Mouse (Mus musculus) frontal cortex, adult (tissue): ENCODE results near the gene Hoxa6.

Experiments used
- ATAC-seq: cut with Nextera tagmentation; 2 replicates; pipeline ENCODE4 v1.9.2; 2017; ENCODE audit warnings: mild to moderate bottlenecking, moderate library complexity, mixed read lengths; ENCODE audit not compliant: low TSS enrichment

The Hoxa6 gene

GRCm38 (mm10) chr6:52227470-52228222, 19.1 kb upstream of the Hoxa6 start:
- no peak for ATAC-seq

- ATAC-seq, result no peak
Observed at GRCm38 (mm10) chr6:52226569-52227257, 18.2 kb upstream of the Hoxa6 start.

- ATAC-seq, result no peak
Observed at GRCm38 (mm10) chr6:52225612-52226568, 17.4 kb upstream of the Hoxa6 start.

GRCm38 (mm10) chr6:52224895-52225611, 16.5 kb upstream of the Hoxa6 start:
- ATAC-seq, result no peak

GRCm38 (mm10) chr6:52223939-52224760, 15.6 kb upstream of the Hoxa6 start:
- no peak for ATAC-seq

GRCm38 (mm10) chr6:52222729-52223128, 14.2 kb upstream of the Hoxa6 start:
- ATAC-seq, result no peak

GRCm38 (mm10) chr6:52221993-52222685, 13.6 kb upstream of the Hoxa6 start:
- no peak for ATAC-seq

- peak; percentile 78 for ATAC-seq
Observed at GRCm38 (mm10) chr6:52221337-52221992, 12.9 kb upstream of the Hoxa6 start, which contains the start of gene Hoxa7. TSS of gene Hoxa7 (minus strand) at chr6:52221854.

GRCm38 (mm10) chr6:52220865-52221310, 12.4 kb upstream of the Hoxa6 start:
- no peak for ATAC-seq

- no peak for ATAC-seq
Observed at GRCm38 (mm10) chr6:52220003-52220864, 11.7 kb upstream of the Hoxa6 start.

GRCm38 (mm10) chr6:52219234-52219942, 10.9 kb upstream of the Hoxa6 start:
- ATAC-seq, result no peak

- ATAC-seq, result no peak
Observed at GRCm38 (mm10) chr6:52218643-52219215, 10.2 kb upstream of the Hoxa6 start.

GRCm38 (mm10) chr6:52217895-52218642, 9.5 kb upstream of the Hoxa6 start:
- ATAC-seq, result no peak

- no peak for ATAC-seq
Observed at GRCm38 (mm10) chr6:52217459-52217768, 8.9 kb upstream of the Hoxa6 start.

GRCm38 (mm10) chr6:52216691-52217458, 8.4 kb upstream of the Hoxa6 start:
- ATAC-seq, result no peak
